Mouse (Mus musculus): Measurements from ENCODE around the gene Spats2. TPM values are rescaled to one million over a fixed set of nuclear protein-coding genes. Genes with fewer than 3 reads are reported as not detected.

The Spats2 gene
- polyA plus RNA-seq, 1 experiment = 39.1 TPM

DNA sequence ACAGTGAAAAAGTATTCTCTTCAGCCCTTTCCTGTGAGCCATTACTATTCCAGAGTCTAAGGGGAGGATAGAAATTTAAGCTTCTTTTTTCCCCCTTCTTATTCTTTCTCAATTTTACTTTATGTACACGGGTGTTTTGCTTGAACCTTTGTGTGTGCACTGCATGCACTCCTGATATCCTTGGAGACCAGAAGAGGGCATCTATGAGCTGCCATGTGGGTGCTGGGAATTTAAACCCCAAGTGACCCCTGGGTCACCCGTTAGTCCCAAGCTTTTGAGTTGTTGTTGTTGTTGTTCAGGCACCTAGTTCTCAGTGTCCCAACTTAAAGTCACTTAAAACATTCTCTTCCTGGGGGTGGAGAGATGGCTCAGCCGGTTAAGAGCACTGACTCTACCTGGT is 25.7 kb upstream of the Spats2 start:
- H3K27me3 ChIP-seq (ENCODE audit: control insufficient read depth, insufficient read depth, insufficient read length) = peaks cover 34% of the 10 kb centered on the region
- H3K4me3 ChIP-seq = no peak overlapping the region
- TF ChIP-seq POLR2AphosphoS2 (IDR thresholded peaks at IDR 0.05; ENCODE audit: insufficient read length, low read depth) = no peak
- no peak for TF ChIP-seq TCF3 (IDR thresholded peaks at IDR 0.05; ENCODE audit: insufficient read length, low read depth)
- TF ChIP-seq USF1 (IDR thresholded peaks at IDR 0.05; ENCODE audit: low read depth) = no peak
- no peak for TF ChIP-seq MAX (IDR thresholded peaks at IDR 0.05; ENCODE audit: low read depth)
- no peak for TF ChIP-seq MYOG (IDR thresholded peaks at IDR 0.05; ENCODE audit: control insufficient read depth in 1 of 3, insufficient read depth in 1 of 3, insufficient read length in 2 of 3, low read depth in 2 of 3)
- TF ChIP-seq REST (IDR thresholded peaks at IDR 0.05; ENCODE audit: insufficient read depth, insufficient read length) = no peak
- no peak for TF ChIP-seq POLR2A (IDR thresholded peaks at IDR 0.05; ENCODE audit: insufficient read length, low read depth)
- H3K36me3 ChIP-seq (ENCODE audit: control insufficient read depth, insufficient read depth) = no peaks in the 10 kb centered on the region
- H3K79me2 ChIP-seq (ENCODE audit: control insufficient read depth, insufficient read depth) = no peaks in the 10 kb centered on the region
- H3ac ChIP-seq (ENCODE audit: control insufficient read depth, insufficient read length) = no peak overlapping the region
- no peak overlapping the region for H3K4me2 ChIP-seq (ENCODE audit: low read depth)

- H3K4me2 ChIP-seq (ENCODE audit: low read depth) = no peak overlapping the region
- no peaks in the 10 kb centered on the region for H3K36me3 ChIP-seq (ENCODE audit: control insufficient read depth, insufficient read depth)
- H3K27me3 ChIP-seq (ENCODE audit: control insufficient read depth, insufficient read depth, insufficient read length) = no peaks in the 10 kb centered on the region
- H3ac ChIP-seq (ENCODE audit: control insufficient read depth, insufficient read length) = no peak overlapping the region
- H3K4me3 ChIP-seq = no peak overlapping the region
- no peaks in the 10 kb centered on the region for H3K79me2 ChIP-seq (ENCODE audit: control insufficient read depth, insufficient read depth)
- TF ChIP-seq MAX (IDR thresholded peaks at IDR 0.05; ENCODE audit: low read depth) (no peak), TCF12 (IDR thresholded peaks at IDR 0.05; ENCODE audit: insufficient read depth, poor library complexity, severe bottlenecking) (no peak), USF1 (IDR thresholded peaks at IDR 0.05; ENCODE audit: low read depth) (no peak), MYOD1 (IDR thresholded peaks at IDR 0.05; ENCODE audit: control insufficient read depth in 1 of 3, insufficient read length in 2 of 3, low read depth in 2 of 3) (no peak), TCF3 (IDR thresholded peaks at IDR 0.05; ENCODE audit: insufficient read length, low read depth) (no peak), E2F4 (IDR thresholded peaks at IDR 0.05; ENCODE audit: insufficient read depth) (no peak), POLR2A (IDR thresholded peaks at IDR 0.05; ENCODE audit: insufficient read length, low read depth) (no peak), REST (IDR thresholded peaks at IDR 0.05; ENCODE audit: insufficient read depth, insufficient read length) (no peak)
Observed at GRCm38 (mm10) chr15:99105238-99105637, 20.5 kb upstream of the Spats2 start.

DNA sequence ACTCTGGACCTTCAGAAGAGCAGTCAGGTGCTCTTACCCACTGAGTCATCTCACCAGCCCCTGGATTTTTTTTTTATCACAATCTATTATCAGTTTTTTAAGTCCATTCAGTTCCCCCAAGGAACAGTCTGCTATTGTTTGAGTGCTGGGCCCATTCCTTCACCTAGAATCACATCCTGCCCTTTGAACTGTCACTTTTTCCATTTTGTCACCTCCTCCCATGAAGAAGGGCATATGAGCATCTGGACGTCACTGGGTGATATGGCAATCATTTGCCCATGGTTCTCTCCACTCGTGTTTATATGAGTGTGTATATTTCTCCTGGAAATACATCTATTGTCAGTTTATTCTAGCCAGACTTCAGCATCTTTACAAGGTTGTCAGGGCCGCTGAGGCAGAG is 17.9 kb upstream of the Spats2 start:
- TF ChIP-seq TCF3 (IDR thresholded peaks at IDR 0.05; ENCODE audit: insufficient read length, low read depth) (no peak), E2F4 (IDR thresholded peaks at IDR 0.05; ENCODE audit: insufficient read depth) (no peak), MYOD1 (IDR thresholded peaks at IDR 0.05; ENCODE audit: control insufficient read depth in 1 of 3, insufficient read length in 2 of 3, low read depth in 2 of 3) (no peak), MAX (IDR thresholded peaks at IDR 0.05; ENCODE audit: low read depth) (no peak), REST (IDR thresholded peaks at IDR 0.05; ENCODE audit: insufficient read depth, insufficient read length) (no peak)
- H3K79me2 ChIP-seq (ENCODE audit: control insufficient read depth, insufficient read depth) = no peaks in the 10 kb centered on the region

GRCm38 (mm10) chr15:99111139-99111538 is 14.6 kb upstream of the Spats2 start:
- Histone ChIP-seq H3K27me3 (ENCODE audit: control insufficient read depth, insufficient read depth, insufficient read length) (no peaks in the 10 kb centered on the region), H3K4me3 (no peak overlapping the region)
- TF ChIP-seq TCF12 (IDR thresholded peaks at IDR 0.05; ENCODE audit: insufficient read depth, poor library complexity, severe bottlenecking) = no peak
- TF ChIP-seq MYOD1 (IDR thresholded peaks at IDR 0.05; ENCODE audit: control insufficient read depth in 1 of 3, insufficient read length in 2 of 3, low read depth in 2 of 3) = no peak
- no peak for TF ChIP-seq CEBPB (IDR thresholded peaks at IDR 0.05; ENCODE audit: insufficient read depth, poor library complexity, severe bottlenecking)
- TF ChIP-seq SRF (IDR thresholded peaks at IDR 0.05; ENCODE audit: control insufficient read depth, insufficient read length, low read depth) = no peak
- no peak for TF ChIP-seq POLR2A (IDR thresholded peaks at IDR 0.05; ENCODE audit: insufficient read length, low read depth)
- TF ChIP-seq POLR2AphosphoS2 (IDR thresholded peaks at IDR 0.05; ENCODE audit: insufficient read length, low read depth) = no peak
- no peak for TF ChIP-seq USF1 (IDR thresholded peaks at IDR 0.05; ENCODE audit: low read depth)
- no peak for TF ChIP-seq MAX (IDR thresholded peaks at IDR 0.05; ENCODE audit: low read depth)
- TF ChIP-seq E2F4 (IDR thresholded peaks at IDR 0.05; ENCODE audit: insufficient read depth) = no peak
- no peak for TF ChIP-seq MYOG (IDR thresholded peaks at IDR 0.05; ENCODE audit: control insufficient read depth in 1 of 3, insufficient read depth in 1 of 3, insufficient read length in 2 of 3, low read depth in 2 of 3)
- no peak for TF ChIP-seq REST (IDR thresholded peaks at IDR 0.05; ENCODE audit: insufficient read depth, insufficient read length)
- no peak for TF ChIP-seq TCF3 (IDR thresholded peaks at IDR 0.05; ENCODE audit: insufficient read length, low read depth)

More for the DNA sequence above, 17.9 kb upstream of the Spats2 start:
- Histone ChIP-seq H3K27me3 (ENCODE audit: control insufficient read depth, insufficient read depth, insufficient read length) (no peaks in the 10 kb centered on the region), H3ac (ENCODE audit: control insufficient read depth, insufficient read length) (no peak overlapping the region), H3K4me3 (no peak overlapping the region), H3K4me2 (ENCODE audit: low read depth) (no peak overlapping the region), H3K36me3 (ENCODE audit: control insufficient read depth, insufficient read depth) (no peaks in the 10 kb centered on the region)

GRCm38 (mm10) chr15:99111809-99112208 is 13.9 kb upstream of the Spats2 start:
- no peak overlapping the region for H3K4me3 ChIP-seq
- no peak overlapping the region for H3K4me2 ChIP-seq (ENCODE audit: low read depth)
- no peaks in the 10 kb centered on the region for H3K27me3 ChIP-seq (ENCODE audit: control insufficient read depth, insufficient read depth, insufficient read length)
- no peaks in the 10 kb centered on the region for H3K79me2 ChIP-seq (ENCODE audit: control insufficient read depth, insufficient read depth)
- no peak overlapping the region for H3ac ChIP-seq (ENCODE audit: control insufficient read depth, insufficient read length)
- no peaks in the 10 kb centered on the region for H3K36me3 ChIP-seq (ENCODE audit: control insufficient read depth, insufficient read depth)
- no peak for TF ChIP-seq TCF3 (IDR thresholded peaks at IDR 0.05; ENCODE audit: insufficient read length, low read depth)
- TF ChIP-seq REST (IDR thresholded peaks at IDR 0.05; ENCODE audit: insufficient read depth, insufficient read length) = no peak
- TF ChIP-seq POLR2A (IDR thresholded peaks at IDR 0.05; ENCODE audit: insufficient read length, low read depth) = no peak
- TF ChIP-seq SRF (IDR thresholded peaks at IDR 0.05; ENCODE audit: control insufficient read depth, insufficient read length, low read depth) = no peak
- TF ChIP-seq USF1 (IDR thresholded peaks at IDR 0.05; ENCODE audit: low read depth) = no peak
- TF ChIP-seq POLR2AphosphoS2 (IDR thresholded peaks at IDR 0.05; ENCODE audit: insufficient read length, low read depth) = no peak
- TF ChIP-seq E2F4 (IDR thresholded peaks at IDR 0.05; ENCODE audit: insufficient read depth) = no peak
- no peak for TF ChIP-seq MYOG (IDR thresholded peaks at IDR 0.05; ENCODE audit: control insufficient read depth in 1 of 3, insufficient read depth in 1 of 3, insufficient read length in 2 of 3, low read depth in 2 of 3)
- TF ChIP-seq MAX (IDR thresholded peaks at IDR 0.05; ENCODE audit: low read depth) = no peak
- no peak for TF ChIP-seq CEBPB (IDR thresholded peaks at IDR 0.05; ENCODE audit: insufficient read depth, poor library complexity, severe bottlenecking)
- TF ChIP-seq TCF12 (IDR thresholded peaks at IDR 0.05; ENCODE audit: insufficient read depth, poor library complexity, severe bottlenecking) = no peak
- no peak for TF ChIP-seq MYOD1 (IDR thresholded peaks at IDR 0.05; ENCODE audit: control insufficient read depth in 1 of 3, insufficient read length in 2 of 3, low read depth in 2 of 3)

More at GRCm38 (mm10) chr15:99111139-99111538, 14.6 kb upstream of the Spats2 start:
- no peak overlapping the region for H3K4me2 ChIP-seq (ENCODE audit: low read depth)
- no peak overlapping the region for H3ac ChIP-seq (ENCODE audit: control insufficient read depth, insufficient read length)
- H3K79me2 ChIP-seq (ENCODE audit: control insufficient read depth, insufficient read depth) = no peaks in the 10 kb centered on the region
- no peaks in the 10 kb centered on the region for H3K36me3 ChIP-seq (ENCODE audit: control insufficient read depth, insufficient read depth)
